Mouse (Mus musculus) lung, adult 2 months (tissue): ENCODE data around the gene Slc25a38.

Experiments
- CTCF ChIP-seq: fragments of 200-500 bp; IDR thresholded peaks from 2 replicates; pipeline ENCODE4 v1.5.1; 2011; ENCODE audit warnings: mild to moderate bottlenecking, low read length, control low read depth; ENCODE audit not compliant: insufficient read depth
- POLR2A ChIP-seq: fragments of 200-500 bp; IDR thresholded peaks from 2 replicates; pipeline ENCODE4 v1.6.1; 2011; ENCODE audit warnings: low read depth, mild to moderate bottlenecking, control low read depth, low read length, borderline replicate concordance; ENCODE audit errors: extremely low read depth

- no peak for TF ChIP-seq CTCF
- no peak for TF ChIP-seq POLR2A
Measured at GRCm38 (mm10) chr9:120099304-120099703, 10.9 kb upstream of the Slc25a38 start.
